Mouse (Mus musculus): ENCODE results near the gene Dlgap1.

The Dlgap1 gene

GRCm38 (mm10) chr17:70850233-70850995 is 881.5 kb downstream of the Dlgap1 start:
- peak; percentile 79 for DNase-seq

DNA sequence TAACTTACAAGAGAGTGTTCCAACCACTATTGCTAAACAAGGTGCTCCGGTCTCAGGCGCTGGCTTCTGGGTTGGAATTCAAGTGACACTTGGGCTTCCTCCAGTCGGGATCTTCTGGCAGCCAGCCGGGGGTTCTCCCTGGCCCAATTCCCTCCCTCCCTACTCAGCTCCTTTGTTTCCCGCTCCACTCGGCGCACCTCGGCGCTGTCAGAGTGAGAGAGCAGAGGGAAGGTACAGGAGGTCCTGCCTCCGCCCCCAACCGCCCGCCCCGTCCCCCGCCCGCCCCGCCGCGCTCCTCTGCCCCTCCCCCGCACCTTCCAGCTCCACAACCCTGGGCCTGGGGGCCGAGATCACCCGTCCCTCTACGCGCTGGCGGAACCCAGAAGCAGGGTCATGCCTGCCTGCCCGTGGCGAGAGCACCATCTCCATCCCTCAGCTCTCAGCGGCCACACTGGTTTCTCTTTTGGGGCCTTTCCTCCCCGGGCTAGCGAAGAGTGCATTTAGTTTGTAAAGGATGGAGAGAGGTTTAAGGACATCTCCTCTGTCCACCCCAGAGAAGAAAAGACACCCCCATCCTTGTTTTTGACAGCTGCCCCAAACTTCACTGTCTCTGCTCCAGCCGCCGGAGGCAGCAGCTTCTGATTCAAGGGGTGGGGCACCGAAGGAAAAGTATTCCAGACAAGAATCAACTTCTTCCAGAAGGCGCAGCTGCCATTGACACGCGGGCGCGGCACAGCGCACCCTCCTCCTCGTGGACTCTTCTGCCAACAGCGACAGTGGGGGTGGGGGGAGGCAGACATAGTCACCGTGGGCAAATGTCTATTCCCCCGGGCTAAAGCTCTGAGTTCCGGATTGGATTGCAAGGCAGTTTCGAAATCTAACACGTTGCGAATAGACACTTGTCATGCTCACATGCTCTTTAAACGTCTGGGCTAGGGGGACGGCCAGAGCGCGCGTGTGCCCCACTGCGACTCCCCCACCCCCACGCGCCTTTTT is 882.4 kb downstream of the Dlgap1 start:
- peak; percentile 89 for DNase-seq

DNA sequence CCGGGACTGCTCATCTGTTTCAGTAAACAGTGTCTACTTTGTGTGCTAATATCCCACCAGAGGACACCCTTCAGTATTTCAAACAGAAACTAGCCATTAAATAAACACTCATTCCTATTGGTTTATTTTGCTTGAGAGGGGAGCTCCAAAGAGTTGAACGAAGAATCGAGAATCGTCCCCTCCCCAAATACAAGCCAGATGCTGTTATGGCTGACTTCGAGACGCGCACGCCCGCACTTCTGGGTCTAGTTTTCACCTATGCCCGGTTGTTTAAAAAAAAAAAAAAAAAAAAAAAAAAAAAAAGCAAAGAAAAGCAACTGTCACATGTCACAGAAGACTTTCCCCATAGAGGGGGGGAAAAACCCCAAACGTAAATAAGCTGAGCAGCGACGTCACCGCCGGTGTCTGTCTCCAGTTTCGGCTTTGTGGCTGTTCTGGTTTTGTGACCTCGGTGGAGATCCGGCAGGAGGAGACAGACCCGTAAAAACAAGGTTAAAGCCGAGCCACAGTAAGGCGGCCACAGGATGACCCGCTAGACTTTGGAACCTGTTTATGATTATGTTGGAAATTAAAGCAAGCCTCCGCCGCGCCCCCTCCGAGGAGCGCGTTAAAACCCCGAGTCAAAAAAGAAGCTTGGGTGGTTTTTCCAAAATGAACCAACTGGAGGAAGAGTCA is 883.3 kb downstream of the Dlgap1 start:
- DNase-seq: peak; percentile 63

DNA sequence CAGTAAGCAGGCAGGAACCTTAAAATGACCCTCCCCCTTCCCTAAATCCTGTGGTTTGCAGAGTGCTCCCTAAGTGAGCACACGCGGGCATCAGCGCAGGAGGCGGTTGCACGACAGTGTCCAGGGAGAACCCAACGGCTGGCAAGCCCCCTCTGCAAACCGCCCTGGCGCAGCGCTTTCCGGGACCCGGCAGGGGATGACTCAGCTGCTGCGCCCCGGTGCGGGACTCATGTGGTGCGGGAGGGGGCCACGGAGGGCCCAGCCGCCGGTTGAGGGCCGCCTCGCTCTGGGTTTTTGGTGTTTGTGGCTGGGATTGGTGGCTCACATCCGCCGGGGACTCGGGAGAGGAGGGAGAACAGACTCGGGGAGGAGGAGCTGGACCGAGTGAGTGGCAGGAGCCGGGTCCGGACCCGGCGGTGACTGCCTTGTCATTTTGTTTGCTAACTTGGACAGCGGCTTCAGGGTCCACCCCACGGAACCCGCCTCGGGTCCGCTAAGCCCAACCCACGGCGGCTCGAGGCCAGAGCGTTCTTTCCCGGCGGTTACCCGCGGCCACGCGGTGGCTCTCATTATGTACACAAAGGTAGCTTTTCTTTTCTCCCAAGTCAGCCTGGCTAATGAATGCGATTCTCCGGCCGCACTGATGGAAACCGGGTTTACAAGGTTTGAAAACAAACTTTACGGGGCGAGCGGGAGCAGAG is 884.0 kb downstream of the Dlgap1 start:
- DNase-seq: peak; percentile 90

- DNase-seq: peak; percentile 85
These were observed 884.6 kb downstream of the Dlgap1 start, which contains the start of gene Tgif1 for GRCm38 (mm10) chr17:70853436-70853905. Gene Tgif1, minus strand, starts transcription at chr17:70853546.

DNA sequence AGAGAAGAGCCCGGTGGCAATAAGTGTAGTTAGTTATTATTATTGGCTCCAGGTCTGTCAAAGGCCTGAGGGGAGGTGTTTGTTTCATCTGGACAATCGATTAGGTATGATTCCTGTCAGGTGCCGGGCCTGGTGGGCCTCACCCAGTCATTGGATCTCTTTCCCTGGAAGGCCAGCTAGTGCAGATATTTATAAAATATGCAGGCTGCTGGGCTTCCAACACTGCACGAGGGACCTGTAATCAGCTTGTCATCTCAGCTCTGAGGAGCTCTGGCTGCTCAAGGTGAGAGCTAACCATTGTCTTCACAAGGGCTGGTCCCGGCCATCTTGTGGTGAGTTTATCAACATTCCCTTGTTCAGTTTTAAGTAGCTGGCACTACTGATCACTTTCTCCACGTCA is 885.1 kb downstream of the Dlgap1 start:
- no peak for DNase-seq

GRCm38 (mm10) chr17:70856871-70857415 is 888.1 kb downstream of the Dlgap1 start:
- DNase-seq: peak; percentile 65

DNA sequence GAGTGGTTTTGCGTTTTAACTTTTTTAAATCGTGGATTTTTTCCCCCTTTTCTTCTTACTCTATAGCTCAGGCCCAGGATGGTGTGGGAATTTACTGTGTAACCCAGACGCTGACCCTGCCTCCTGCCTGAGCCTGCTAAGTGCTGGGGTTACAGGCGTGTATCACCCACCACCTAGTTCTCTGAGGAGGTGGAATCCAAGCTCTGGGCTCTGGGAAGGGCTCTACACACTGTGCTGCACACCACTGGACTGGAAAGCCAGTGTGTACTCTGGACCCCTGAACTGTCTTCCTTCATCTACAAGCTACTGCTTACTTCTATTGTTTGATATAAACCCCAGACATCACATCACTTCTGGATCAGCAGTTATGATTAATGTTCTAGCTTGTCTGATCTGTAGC is 889.9 kb downstream of the Dlgap1 start:
- no peak for DNase-seq

DNA sequence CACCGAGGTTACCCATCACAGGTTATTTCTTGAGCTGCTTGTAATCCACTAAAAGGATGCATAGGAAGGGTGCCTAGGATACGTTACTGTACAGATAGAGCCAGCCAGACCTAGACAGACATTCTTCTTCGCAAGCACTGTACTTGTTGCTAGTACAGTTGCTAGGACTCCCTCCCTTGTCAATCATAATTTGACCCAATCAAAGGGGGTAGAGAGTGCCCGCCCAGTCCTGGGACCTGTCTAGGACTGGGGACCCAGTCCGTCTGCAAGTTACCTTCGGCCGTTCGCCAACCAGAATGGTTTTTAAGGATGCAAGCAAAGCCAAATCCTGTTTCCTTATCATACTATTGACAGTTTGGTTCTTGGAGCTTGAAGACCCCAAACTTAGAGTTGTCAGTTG is 895.2 kb downstream of the Dlgap1 start:
- no peak for DNase-seq

DNA sequence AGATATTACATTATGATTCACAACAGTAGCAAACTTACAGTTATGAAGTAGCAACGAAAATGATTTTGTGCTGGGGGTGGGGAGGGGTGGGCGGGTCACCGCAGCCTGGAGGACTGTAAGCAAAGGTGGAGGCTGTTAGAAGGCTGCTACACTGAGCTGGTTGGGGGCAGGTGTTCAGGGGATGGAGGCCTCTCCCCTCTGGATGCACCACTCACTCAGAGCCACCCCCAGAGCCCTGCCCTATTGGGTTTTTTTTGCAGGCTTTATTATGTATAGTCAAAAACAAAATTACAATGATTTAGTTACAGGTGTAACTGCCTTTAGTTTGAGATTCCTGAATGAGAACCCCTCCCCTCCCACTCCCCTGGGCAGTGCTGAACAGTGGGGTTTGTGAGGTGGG is 895.8 kb downstream of the Dlgap1 start:
- DNase-seq: no peak

- DNase-seq: no peak
These were observed 896.3 kb downstream of the Dlgap1 start for GRCm38 (mm10) chr17:70865060-70865604.

- no peak for DNase-seq
These were observed 897.2 kb downstream of the Dlgap1 start for GRCm38 (mm10) chr17:70866029-70866428.

- no peak for DNase-seq
These were observed 897.8 kb downstream of the Dlgap1 start for GRCm38 (mm10) chr17:70866538-70867114.

- no peak for DNase-seq
These were observed 899.8 kb downstream of the Dlgap1 start for GRCm38 (mm10) chr17:70868577-70869229.

DNA sequence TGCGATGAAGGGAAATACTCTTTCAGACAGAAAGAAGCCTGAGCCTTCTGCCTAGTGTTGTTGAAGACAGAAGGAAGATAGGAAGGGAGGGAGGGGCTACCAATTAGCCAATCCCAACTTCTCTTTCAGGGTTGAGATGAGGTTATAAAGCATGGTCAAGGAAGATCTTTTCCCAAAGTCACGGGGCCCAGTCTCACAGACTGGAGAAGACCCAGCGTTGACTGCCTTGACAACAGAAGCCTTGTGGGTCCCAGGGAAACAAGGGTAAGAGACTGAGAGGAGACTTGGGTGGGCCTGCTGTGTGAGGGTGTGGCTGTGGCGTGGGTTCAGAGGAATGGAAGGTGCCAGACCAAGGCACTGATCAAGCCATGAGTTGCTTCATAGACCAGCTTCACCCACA is 901.7 kb downstream of the Dlgap1 start:
- no peak for DNase-seq
